Mouse (Mus musculus) embryo, embryonic 11 days (tissue): Measurements from ENCODE around the gene Ssc5d.

ENCODE experiments used
- DNase-seq: peaks from one replicate; pipeline ENCODE4 v3.0.0-alpha.2; 2015

The Ssc5d gene

DNA sequence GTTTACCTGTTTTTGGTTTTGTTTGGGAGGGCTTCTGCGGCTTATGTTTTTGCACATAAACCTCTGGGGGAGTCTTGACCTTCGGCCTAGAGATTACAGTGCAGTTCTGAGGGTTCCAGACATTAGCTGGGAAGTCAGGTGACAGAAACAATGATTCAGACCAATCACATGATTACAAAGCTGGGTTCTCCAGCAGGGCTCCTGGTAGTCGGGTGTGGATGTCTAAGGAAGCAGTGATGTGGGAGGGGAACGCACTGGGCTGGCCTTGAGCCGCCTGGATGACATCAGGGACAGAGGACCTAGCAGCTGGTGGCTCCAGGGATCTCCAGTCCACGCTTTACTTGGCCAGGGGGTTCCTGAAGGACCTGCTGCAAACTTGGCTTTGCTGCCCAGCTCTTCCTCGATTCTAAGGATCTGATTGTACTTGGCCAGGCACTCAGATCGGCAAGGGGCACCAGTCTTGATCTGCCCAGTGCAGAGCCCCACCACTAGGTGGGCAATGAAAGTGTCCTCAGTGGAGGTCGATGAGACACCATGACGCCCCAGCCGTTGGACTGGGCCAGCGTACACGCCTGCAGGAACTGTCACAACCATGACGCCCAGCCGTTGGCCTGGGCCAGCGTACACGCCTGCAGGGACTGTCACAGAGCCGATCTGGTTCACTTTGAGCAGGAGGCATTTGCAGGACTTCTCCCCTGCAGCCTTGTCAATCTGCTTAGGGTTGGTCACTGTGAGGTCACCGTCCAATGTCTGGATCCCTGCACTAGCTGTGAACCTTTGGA lies 25.2 kb downstream of the Ssc5d start:
- DNase-seq: no peak

- no peak for DNase-seq
Observed at GRCm38 (mm10) chr7:4953815-4954445, 28.3 kb downstream of the Ssc5d start.

GRCm38 (mm10) chr7:4957361-4957760 lies 31.8 kb downstream of the Ssc5d start:
- DNase-seq: no peak

DNA sequence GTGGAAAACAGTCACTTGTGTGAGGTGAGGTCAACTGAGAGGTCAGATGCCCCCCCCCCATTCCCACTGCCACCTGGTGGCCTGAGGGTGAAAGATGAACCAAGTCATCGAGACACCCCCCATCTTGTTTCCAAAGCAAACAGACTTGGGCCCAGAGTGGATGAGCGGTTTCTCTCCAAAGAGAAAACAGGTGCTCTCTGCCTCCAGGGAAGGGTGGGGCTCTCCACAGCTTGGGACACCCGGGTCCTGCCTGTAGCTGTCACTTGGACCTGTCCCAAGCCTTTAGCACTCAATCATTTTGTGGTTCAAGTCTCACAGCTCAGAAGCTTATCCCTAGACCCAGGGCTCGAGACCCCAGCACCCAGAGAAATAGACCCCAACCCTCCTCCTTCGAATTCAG lies 37.9 kb downstream of the Ssc5d start:
- no peak for DNase-seq

GRCm38 (mm10) chr7:4964272-4964671 lies 38.7 kb downstream of the Ssc5d start, which contains the start of gene Sbk2:
Sbk2 (minus strand) TSS chr7:4964406.
- peak; percentile 72 for DNase-seq

DNA sequence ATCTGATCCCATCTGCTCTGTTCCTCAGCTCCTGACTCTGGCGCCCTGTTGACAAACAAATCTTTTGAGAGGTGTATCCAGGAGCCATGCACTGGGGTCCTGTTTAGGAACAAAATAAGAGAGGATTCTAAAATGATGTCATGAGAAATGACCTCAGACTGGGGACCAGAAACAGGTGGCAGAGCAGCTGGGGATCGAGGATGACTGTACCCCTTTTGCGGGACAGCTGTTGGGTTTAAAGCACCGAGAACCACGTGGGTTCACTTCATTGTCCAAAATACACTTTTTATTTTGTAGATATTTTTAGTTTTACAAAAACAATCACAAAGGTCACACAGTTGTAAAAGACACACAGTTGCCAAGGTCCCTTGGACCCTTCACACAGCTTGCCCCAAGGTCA lies 39.4 kb downstream of the Ssc5d start:
- no peak for DNase-seq

GRCm38 (mm10) chr7:4971068-4971467 lies 45.5 kb downstream of the Ssc5d start, which contains the start of gene Sbk3:
Sbk3 (minus strand) TSS chr7:4971168.
- no peak for DNase-seq

DNA sequence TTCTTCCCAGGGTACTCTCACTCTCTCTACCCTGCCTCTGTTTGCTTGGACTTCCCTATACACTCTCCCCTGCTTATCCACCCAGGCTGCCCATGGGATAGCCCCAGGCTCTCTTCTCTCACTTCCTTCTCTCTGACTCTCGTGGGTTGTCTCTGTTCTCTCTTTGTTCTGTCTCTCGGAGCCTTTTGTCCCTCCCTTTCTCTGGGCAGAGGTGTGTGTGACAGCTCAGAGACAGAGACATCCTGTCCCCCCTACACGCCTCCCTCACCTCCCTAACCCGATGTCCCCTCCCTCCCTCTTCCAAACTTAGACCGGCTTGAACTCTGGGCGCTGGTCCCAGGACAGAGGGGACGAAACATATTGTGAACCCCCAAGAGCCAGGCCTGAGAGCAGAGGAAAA lies 46.1 kb downstream of the Ssc5d start:
- no peak for DNase-seq

GRCm38 (mm10) chr7:4972321-4973047 lies 46.9 kb downstream of the Ssc5d start:
- no peak for DNase-seq

GRCm38 (mm10) chr7:4975455-4975854 lies 49.9 kb downstream of the Ssc5d start:
- DNase-seq: no peak

DNA sequence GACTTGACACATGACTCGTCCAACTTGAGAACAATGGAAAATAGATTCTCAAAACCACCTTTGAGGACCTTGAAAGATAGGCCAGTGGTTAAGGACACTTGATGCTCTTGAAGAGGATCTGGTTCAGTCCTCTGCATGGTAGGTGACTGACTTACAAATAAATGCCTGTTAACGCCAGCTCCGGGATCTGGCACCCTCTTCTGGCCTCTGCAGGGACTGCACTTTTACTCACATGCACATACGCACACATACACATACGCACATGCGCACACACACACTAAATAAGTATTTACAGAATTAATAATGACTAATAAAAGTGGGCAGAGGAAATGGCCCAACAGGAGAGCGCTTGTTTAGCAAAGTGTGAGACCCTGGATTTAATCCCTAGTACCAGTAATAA lies 51.2 kb downstream of the Ssc5d start:
- DNase-seq: no peak

DNA sequence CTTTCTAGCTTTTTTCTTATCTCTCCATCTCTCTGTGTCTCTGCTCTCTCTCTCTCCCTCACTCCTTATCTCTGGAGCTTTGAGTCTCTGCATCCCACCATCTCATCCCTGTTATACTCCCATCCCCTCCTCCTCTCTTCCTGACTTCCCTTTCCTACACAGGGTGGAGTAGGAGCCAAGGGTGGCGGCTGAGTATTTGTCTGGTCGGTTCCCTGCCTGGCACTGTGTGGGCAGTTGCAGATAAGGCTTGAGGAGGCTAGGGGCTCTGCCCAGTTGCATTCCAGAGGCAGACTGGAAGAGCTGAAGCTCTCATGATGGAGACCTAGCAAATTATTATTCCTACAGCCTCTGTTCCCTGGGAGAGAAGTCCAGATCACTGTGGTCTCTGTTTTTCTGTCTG lies 62.7 kb downstream of the Ssc5d start:
- DNase-seq: no peak

DNA sequence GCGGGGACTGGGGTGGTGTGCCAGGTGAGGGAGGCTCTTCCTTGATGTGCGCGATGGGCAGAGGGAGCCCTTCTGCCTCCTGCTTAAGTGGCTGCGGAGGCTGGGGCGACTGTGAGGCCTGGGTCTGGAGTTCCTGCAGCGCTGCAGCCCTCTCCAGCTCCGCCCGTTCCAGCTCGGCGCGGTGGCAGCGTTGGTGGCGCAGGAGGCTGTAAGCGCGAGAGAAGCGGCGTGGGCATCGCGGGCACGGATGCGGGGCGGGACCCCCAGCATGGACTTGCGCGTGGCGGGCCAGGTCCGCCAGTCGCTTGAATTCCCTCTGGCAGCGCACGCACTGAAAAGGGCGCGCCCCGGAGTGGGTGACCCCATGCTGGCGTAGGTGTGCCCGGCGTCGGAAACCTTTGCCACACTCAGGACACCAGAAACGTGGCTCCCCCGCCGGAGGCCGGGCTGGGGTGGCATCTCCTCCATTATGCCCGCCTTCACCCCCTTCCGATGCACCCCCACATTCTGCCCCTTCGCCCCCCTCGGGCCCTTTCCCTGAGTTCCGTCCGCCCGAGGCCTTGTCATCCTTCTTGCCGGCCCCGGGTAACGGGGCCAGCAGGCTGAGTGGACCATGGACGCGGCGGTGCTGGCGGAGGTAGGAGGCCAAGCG lies 67.9 kb downstream of the Ssc5d start:
- DNase-seq: no peak

DNA sequence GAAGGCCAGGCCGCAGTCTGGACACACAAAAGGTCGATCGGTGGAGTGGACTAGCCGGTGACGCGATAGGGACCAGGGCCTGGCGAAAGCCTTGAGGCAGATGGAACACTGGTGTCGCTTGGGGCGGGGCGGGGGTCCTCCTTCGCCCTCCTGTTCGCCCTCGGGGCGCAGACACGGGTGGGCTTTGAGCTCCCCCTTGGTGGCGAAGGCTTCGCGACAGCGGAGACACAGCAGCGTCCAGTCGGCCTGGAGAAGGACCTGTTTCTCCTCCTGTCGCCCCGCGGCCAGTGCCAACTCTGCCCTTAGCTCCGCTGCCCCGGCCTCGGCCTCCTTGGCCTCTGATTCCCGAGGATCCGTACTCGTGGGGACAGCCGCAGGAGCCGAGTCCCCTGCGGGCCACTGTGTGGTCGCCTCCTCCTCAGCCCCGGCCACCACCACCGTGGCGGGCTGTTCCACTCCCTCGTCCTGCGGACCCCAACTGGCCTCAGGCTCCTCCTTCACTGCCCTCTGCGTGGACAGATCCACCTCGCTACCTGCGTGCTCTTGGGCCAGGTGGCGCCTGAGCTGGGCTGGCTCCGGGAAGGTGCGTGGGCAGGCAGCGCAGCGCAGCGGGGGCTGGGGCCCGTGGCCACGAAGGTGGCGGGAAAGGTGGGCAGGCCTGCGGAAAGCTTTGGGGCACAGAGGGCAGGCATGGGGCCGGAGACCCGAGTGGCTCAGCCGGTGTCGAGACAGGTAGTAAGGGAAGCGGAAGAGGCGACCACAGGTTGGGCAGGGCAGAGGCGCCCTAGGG lies 68.6 kb downstream of the Ssc5d start:
- DNase-seq: no peak
